ENCODE assay signal across 16 mouse cellular contexts in genomic region chr14:36262126-36262525, GRCm38 (mm10).
A peak's percentile ranks its signal among the peaks of the same experiment; 100 is the strongest.
DNase-seq lines count a peak whose midpoint lies in the region; ATAC-seq lines count a peak whose summit lies in the region.
"Had no signal": no experiment of that assay in that cellular context is flagged by ENCODE, and none has a peak within 500 bp of the region (broad histone marks: within the 10 kb centered on the region; RNA-seq: fewer than 3 reads in every experiment).

No protein-coding gene starts in this region.

- DNase-seq in forebrain, embryonic 10.5 days (ENCODE audit: extremely low spot score, low spot score), result no peak
- peak; percentile 44 for DNase-seq in brain, adult 2 months (ENCODE audit: low read depth, low spot score)
- peak; percentile 2 to 7 for DNase-seq in cerebellum, postnatal 36 days
- DNase-seq in layer of hippocampus, postnatal 36 days, result peak; percentile 24 to 56
- DNase-seq in adrenal gland, postnatal 14 days, result no peak
- no peak for DNase-seq in lung, postnatal 25 days (ENCODE audit: low spot score)
- DNase-seq in kidney, adult 9 months, result no peak
- DNase-seq: gastrocnemius, adult 2 months; kidney, adult 2 months; thymus, postnatal 25 days had no signal

- H3K4me2 ChIP-seq in forebrain, embryonic 15.5 days (replicated peaks), result no peak overlapping the region
- H3K4me2 ChIP-seq: heart, embryonic 13.5 days; hindbrain, embryonic 15.5 days; liver, embryonic 11.5 days; neural tube, embryonic 12.5 days had no signal

- WGBS in forebrain, embryonic 15.5 days, result 66% methylated on average over 2 of the region's 2 CpGs
- WGBS in forebrain, embryonic 10.5 days, result 83% methylated on average over 2 of the region's 2 CpGs

- no peak overlapping the region for H3K4me3 ChIP-seq in forebrain, embryonic 15.5 days
- H3K4me3 ChIP-seq in forebrain, embryonic 10.5 days, result no peak overlapping the region
- H3K4me3 ChIP-seq: gastrocnemius, adult 2 months; heart, embryonic 13.5 days; hindbrain, embryonic 15.5 days; neural tube, embryonic 12.5 days had no signal

- H3K9ac ChIP-seq in forebrain, embryonic 15.5 days (replicated peaks), result no peak overlapping the region
- H3K9ac ChIP-seq: heart, embryonic 13.5 days; hindbrain, embryonic 15.5 days; neural tube, embryonic 12.5 days had no signal

- H3K27ac ChIP-seq in forebrain, embryonic 15.5 days (replicated peaks), result no peak overlapping the region
- H3K27ac ChIP-seq in forebrain, embryonic 10.5 days, result no peak overlapping the region
- H3K27ac ChIP-seq: gastrocnemius, adult 2 months; heart, embryonic 13.5 days; hindbrain, embryonic 15.5 days; neural tube, embryonic 12.5 days had no signal

- ATAC-seq in forebrain, embryonic 15.5 days (replicated peaks), result peak; percentile 46; the same call in 1 of the 2 replicates
- ATAC-seq: lung, postnatal 0 days had no signal

- no peaks in the 10 kb centered on the region for H3K4me1 ChIP-seq in forebrain, embryonic 15.5 days
- no peaks in the 10 kb centered on the region for H3K4me1 ChIP-seq in forebrain, embryonic 10.5 days
- H3K4me1 ChIP-seq: heart, embryonic 13.5 days; hindbrain, embryonic 15.5 days; neural tube, embryonic 12.5 days had no signal

- H3K36me3 ChIP-seq in forebrain, embryonic 15.5 days, result no peaks in the 10 kb centered on the region
- no peaks in the 10 kb centered on the region for H3K36me3 ChIP-seq in forebrain, embryonic 10.5 days (replicated peaks)
- H3K36me3 ChIP-seq: heart, embryonic 13.5 days; hindbrain, embryonic 15.5 days; neural tube, embryonic 12.5 days had no signal

- no peaks in the 10 kb centered on the region for H3K27me3 ChIP-seq in forebrain, embryonic 15.5 days
- H3K27me3 ChIP-seq in forebrain, embryonic 10.5 days (ENCODE audit: poor library complexity, severe bottlenecking), result no peaks in the 10 kb centered on the region
- H3K27me3 ChIP-seq: heart, embryonic 13.5 days; hindbrain, embryonic 15.5 days; neural tube, embryonic 12.5 days had no signal

- no peaks in the 10 kb centered on the region for H3K9me3 ChIP-seq in forebrain, embryonic 15.5 days
- no peaks in the 10 kb centered on the region for H3K9me3 ChIP-seq in forebrain, embryonic 10.5 days
- H3K9me3 ChIP-seq: heart, embryonic 13.5 days; hindbrain, embryonic 15.5 days; neural tube, embryonic 12.5 days had no signal

Comparison
In these comparisons a context has a peak if more than half of its experiments do, and no peak if none do; other contexts are left out.
1. DNase-seq: peak in brain, adult 2 months (single experiment), cerebellum, postnatal 36 days (2 of 2) and layer of hippocampus, postnatal 36 days (2 of 2); none in forebrain, embryonic 10.5 days (single experiment), adrenal gland, postnatal 14 days (single experiment), lung, postnatal 25 days (single experiment) and kidney, adult 9 months (single experiment).